Mouse (Mus musculus): ENCODE results near the gene Ppm1j. TPM values are rescaled to one million over a fixed set of nuclear protein-coding genes. Genes with fewer than 3 reads are reported as not detected.
"Not testable (repeated sequence)": the region's sequence is repeated elsewhere in the genome, so short reads cannot be mapped to it uniquely, and the experiment has no call there.

Gene Ppm1j
- polyA plus RNA-seq (2012; ENCODE audit: insufficient read depth, low replicate concordance) = 2.1 and 6.0 TPM in 2 replicates

DNA sequence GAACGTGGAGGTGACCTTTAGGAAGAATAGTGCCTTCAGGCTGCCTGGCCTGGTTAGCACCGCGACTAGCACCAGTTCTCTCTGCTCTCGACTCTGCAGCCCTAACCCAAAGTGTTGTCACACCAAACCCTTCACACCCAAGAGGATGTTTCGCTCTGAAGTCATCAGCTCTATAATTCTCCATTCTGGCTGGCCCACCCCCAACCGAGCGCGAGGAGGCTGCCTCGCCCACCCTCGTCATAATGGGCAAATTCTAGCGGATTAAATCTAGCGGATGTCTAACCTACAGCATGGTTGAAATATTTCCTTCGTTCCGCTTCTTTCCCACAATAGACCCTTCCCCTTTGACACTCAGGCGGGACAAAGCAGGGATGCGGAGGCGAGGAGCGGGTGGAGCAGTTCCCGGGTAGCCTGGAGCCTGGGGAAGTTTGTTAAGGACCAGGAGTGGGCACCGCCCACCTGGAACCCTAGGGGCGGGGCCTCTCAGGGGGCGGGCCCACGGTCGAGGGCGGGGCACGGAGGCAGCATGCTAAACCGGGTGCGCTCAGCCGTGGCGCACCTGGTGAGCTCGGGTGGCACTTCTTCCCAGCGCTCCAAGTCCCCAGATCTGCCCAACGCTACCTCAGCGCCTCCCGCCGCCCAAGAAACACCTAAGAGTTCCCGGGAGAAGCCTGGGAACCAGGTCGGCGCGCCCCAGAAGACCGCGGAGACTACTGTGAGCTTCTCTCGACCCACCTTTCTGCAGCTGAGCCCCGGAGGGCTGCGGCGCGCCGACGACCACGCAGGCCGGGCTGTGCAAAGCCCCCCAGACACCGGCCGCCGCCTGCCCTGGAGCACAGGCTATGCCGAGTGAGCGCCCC lies at the start of gene Ppm1j:
TSS of gene Ppm1j (plus strand) at position 496 of the 860 bp plus-strand sequence.
- Histone ChIP-seq H3K27me3 (replicated peaks) (peaks cover 84% of the 10 kb centered on the region), H3K4me3 (replicated peaks) (peak within 1 kb of the TSS; percentile 91), H3K4me1 (peaks cover 75% of the 10 kb centered on the region), H3K9me3 (no peaks in the 10 kb centered on the region), H3K36me3 (replicated peaks; ENCODE audit: low read length) (no peaks in the 10 kb centered on the region)
- TF ChIP-seq FLI1 (IDR thresholded peaks at IDR 0.05; ENCODE audit: low read length) (no peak), GATA1 (IDR thresholded peaks at IDR 0.05; ENCODE audit: borderline replicate concordance, low read length) (no peak)

DNA sequence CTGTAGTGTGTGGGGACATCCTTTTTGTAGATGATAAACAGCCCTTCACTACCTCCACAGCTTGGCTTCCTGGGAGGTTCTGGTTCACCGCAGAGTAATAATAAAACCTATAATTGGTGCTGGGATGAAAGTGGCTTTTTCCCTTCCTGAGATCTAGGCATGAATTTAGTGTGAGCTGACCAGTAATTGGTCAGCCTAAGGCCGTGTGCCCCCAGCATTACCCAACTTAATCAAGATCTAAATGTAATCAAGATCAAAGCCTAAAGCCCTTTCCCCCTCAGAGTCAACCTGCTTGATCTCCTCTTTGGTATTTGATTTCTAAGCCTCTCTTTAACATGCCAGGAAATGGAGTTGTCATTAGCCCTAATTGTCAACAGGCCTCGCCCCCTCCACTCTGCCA lies 47.9 kb upstream of the Ppm1j start:
- no peaks in the 10 kb centered on the region for H3K9me3 ChIP-seq
- H3K36me3 ChIP-seq (replicated peaks; ENCODE audit: low read length) = no peaks in the 10 kb centered on the region
- 0 out of 2 replicates have a peak, but pooled peaks cover 2% of the 10 kb centered on the region for H3K4me1 ChIP-seq
- TF ChIP-seq GATA1 (IDR thresholded peaks at IDR 0.05; ENCODE audit: borderline replicate concordance, low read length) = no peak
- no peak for TF ChIP-seq FLI1 (IDR thresholded peaks at IDR 0.05; ENCODE audit: low read length)
- no peak overlapping the region for H3K4me3 ChIP-seq (replicated peaks)
- H3K27me3 ChIP-seq (replicated peaks) = peaks cover 27% of the 10 kb centered on the region

DNA sequence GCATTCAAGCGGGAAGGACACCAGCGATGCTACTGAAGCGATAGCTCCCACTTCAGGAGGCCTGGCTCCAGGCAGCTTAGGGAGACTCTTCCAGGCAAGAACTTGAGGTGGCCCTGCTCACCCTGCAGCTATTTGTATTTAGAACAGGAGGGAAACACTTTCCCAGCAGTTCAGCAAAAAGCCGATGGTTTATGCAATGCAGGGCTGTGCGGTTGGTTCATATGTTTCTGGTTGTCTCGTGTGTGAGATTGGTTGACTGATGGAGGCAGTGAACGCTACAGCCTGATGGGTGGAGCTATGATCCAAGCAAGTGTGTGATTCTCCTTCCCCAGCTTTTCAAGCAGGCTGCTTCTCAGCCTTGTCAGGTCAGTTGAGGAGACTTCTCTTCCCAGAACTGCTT lies 46.2 kb upstream of the Ppm1j start:
- no peak for TF ChIP-seq FLI1 (IDR thresholded peaks at IDR 0.05; ENCODE audit: low read length)
- Histone ChIP-seq H3K9me3 (peaks cover 5% of the 10 kb centered on the region; the same call in 1 of the 2 replicates), H3K4me3 (replicated peaks) (no peak overlapping the region), H3K36me3 (replicated peaks; ENCODE audit: low read length) (no peaks in the 10 kb centered on the region), H3K4me1 (no peaks in the 10 kb centered on the region), H3K27me3 (replicated peaks) (peaks cover 27% of the 10 kb centered on the region)

DNA sequence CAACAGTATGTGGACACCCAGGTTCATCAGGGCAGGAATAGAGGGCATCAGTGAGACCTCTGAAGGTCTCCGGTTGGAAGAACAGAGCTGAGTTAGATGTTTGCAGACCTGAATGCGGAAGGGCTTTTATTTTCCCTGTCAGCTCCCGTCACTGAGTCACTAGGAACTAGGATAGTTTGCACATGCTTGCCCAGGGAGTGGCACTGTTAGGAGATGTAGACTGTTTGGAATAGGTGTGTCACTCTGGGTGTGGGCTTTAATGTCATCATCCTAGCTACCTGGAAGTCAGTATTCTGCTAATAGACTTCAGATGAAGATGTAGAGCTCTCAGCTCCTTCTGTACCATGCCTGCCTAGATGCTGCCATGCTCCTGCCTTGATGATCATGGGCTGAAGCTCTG lies 38.9 kb upstream of the Ppm1j start:
- peaks cover 18% of the 10 kb centered on the region for H3K27me3 ChIP-seq (replicated peaks)
- TF ChIP-seq GATA1 (IDR thresholded peaks at IDR 0.05; ENCODE audit: borderline replicate concordance, low read length) (no peak), FLI1 (IDR thresholded peaks at IDR 0.05; ENCODE audit: low read length) (no peak)

DNA sequence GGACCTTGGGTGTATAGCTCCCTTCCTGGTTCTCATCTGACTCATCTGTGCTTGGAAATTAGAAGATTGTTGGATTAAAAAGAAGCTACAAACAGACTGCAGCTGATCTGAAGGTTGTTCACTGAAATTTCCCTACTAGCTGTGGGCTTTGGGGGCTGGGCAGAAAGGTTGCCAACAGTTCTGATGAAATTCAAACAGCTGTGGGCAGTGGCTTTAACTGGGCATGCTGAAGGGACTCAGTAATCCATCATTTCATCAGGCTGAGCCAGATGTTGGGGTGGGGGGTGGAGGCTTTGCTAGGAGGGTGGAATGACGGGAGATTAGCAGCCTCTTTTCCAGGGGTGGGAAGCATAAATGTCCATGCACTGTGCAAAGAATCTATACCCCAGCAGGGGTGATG lies 37.7 kb upstream of the Ppm1j start:
- peaks cover 24% of the 10 kb centered on the region for H3K27me3 ChIP-seq (replicated peaks)

More for the DNA sequence above, 38.9 kb upstream of the Ppm1j start:
- H3K4me3 ChIP-seq (replicated peaks) = no peak overlapping the region
- peaks cover 5% of the 10 kb centered on the region; the same call in 1 of the 2 replicates for H3K9me3 ChIP-seq
- H3K36me3 ChIP-seq (replicated peaks; ENCODE audit: low read length) = no peaks in the 10 kb centered on the region
- no peaks in the 10 kb centered on the region for H3K4me1 ChIP-seq

DNA sequence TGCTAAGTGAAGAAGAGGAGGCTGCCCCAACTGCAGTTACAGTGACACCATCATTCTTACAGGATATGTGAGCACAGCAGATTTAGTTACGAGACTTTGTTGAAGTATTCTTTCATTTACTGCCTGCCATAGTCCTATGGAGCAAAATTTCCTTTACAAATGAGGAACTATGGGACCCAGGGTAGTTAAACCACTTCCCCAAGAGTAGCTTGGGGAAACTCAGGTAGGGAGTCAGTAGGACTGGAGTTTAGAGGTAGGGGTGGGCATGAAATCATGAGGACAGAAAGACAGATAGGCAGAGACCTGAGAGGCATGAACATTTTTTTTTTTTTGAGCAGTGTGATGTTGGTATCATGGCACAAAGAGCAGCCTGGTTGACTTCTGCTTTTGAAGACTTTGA lies 37.0 kb upstream of the Ppm1j start:
- H3K4me3 ChIP-seq (replicated peaks) = no peak overlapping the region
- H3K9me3 ChIP-seq = peaks cover 7% of the 10 kb centered on the region; the same call in 1 of the 2 replicates
- H3K36me3 ChIP-seq (replicated peaks; ENCODE audit: low read length) = no peaks in the 10 kb centered on the region
- H3K4me1 ChIP-seq = no peaks in the 10 kb centered on the region
- H3K27me3 ChIP-seq (replicated peaks) = peaks cover 23% of the 10 kb centered on the region
- TF ChIP-seq FLI1 (IDR thresholded peaks at IDR 0.05; ENCODE audit: low read length) (no peak), GATA1 (IDR thresholded peaks at IDR 0.05; ENCODE audit: borderline replicate concordance, low read length) (no peak)

More for the DNA sequence above, 37.7 kb upstream of the Ppm1j start:
- no peak overlapping the region for H3K4me3 ChIP-seq (replicated peaks)
- no peak for TF ChIP-seq GATA1 (IDR thresholded peaks at IDR 0.05; ENCODE audit: borderline replicate concordance, low read length)
- TF ChIP-seq FLI1 (IDR thresholded peaks at IDR 0.05; ENCODE audit: low read length) = no peak
- no peaks in the 10 kb centered on the region for H3K36me3 ChIP-seq (replicated peaks; ENCODE audit: low read length)
- H3K4me1 ChIP-seq = no peaks in the 10 kb centered on the region
- H3K9me3 ChIP-seq = peaks cover 7% of the 10 kb centered on the region; the same call in 1 of the 2 replicates

DNA sequence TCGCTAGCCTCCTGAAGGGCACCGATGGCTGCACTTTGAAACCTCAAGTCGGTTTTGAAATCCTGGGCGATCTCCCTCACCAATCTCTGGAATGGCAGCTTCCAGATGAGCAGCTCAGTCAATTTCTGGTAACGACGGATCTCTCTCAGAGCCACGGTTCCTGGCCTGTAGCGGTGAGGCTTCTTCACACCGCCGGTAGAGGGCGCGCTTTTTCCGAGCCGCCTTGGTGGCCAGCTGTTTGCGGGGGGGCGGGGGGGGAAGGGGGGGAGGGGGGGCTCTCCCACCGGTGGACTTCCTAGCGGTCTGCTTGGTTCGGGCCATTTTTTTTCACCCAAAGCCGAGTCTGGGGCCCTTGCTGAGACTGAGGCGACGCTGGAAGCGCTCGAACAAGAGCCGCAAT lies 28.0 kb upstream of the Ppm1j start:
- H3K4me3 ChIP-seq (replicated peaks); H3K36me3 ChIP-seq (replicated peaks; ENCODE audit: low read length); H3K4me1 ChIP-seq: not testable (repeated sequence)
- Histone ChIP-seq H3K27me3 (replicated peaks) (peaks cover 32% of the 10 kb centered on the region), H3K9me3 (peaks cover 11% of the 10 kb centered on the region)

DNA sequence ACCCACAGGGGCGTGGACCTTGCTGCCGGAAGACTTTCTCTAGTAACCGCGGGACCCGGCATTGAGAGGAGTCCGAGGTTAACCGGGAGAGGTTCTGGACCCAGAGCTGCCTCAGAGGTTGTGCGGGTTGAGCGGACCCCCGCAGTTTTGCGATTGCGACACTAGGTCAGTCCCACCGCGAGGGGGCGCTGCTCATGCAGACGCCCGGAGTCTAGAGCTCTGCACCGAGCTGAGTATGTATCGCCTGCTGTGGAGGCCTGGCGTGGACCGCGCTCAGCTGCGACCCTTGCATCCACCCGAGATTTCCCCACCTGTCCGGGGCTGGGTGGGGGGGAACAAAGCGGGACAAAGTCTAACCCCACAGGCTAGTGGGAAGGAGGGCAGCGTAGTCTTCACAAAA lies 22.4 kb upstream of the Ppm1j start:
- peaks cover 14% of the 10 kb centered on the region for H3K4me1 ChIP-seq
- no peaks in the 10 kb centered on the region for H3K9me3 ChIP-seq
- H3K27me3 ChIP-seq (replicated peaks) = peaks cover 57% of the 10 kb centered on the region
- no peak for TF ChIP-seq GATA1 (IDR thresholded peaks at IDR 0.05; ENCODE audit: borderline replicate concordance, low read length)
- no peak for TF ChIP-seq FLI1 (IDR thresholded peaks at IDR 0.05; ENCODE audit: low read length)
- peak overlapping the region; percentile 82 for H3K4me3 ChIP-seq (replicated peaks)
- H3K36me3 ChIP-seq (replicated peaks; ENCODE audit: low read length) = no peaks in the 10 kb centered on the region

DNA sequence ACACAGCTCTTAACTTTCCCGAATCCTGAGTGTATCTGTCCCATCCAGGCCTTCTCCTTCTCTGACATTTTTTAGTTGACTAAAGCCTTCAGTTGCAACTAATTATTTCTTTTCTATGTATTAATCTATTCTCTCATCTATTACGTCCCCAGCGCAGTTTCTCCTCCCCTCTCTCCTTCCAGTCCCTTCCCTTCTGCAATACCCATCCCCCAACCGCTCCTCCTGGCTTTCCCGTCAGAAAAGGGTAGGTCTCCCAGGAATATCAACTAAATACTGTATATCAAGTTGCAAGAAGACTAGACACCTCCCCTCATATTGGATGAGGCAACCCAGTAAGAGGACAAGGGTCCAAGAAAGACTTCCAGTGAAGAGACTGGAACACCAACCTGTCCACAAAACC lies 22.0 kb upstream of the Ppm1j start:
- H3K9me3 ChIP-seq = no peaks in the 10 kb centered on the region
- H3K4me1 ChIP-seq = peaks cover 14% of the 10 kb centered on the region
- H3K4me3 ChIP-seq (replicated peaks) = peak overlapping the region; percentile 82
- H3K36me3 ChIP-seq (replicated peaks; ENCODE audit: low read length) = no peaks in the 10 kb centered on the region
- no peak for TF ChIP-seq FLI1 (IDR thresholded peaks at IDR 0.05; ENCODE audit: low read length)
- TF ChIP-seq GATA1 (IDR thresholded peaks at IDR 0.05; ENCODE audit: borderline replicate concordance, low read length) = no peak
- H3K27me3 ChIP-seq (replicated peaks) = peaks cover 53% of the 10 kb centered on the region

DNA sequence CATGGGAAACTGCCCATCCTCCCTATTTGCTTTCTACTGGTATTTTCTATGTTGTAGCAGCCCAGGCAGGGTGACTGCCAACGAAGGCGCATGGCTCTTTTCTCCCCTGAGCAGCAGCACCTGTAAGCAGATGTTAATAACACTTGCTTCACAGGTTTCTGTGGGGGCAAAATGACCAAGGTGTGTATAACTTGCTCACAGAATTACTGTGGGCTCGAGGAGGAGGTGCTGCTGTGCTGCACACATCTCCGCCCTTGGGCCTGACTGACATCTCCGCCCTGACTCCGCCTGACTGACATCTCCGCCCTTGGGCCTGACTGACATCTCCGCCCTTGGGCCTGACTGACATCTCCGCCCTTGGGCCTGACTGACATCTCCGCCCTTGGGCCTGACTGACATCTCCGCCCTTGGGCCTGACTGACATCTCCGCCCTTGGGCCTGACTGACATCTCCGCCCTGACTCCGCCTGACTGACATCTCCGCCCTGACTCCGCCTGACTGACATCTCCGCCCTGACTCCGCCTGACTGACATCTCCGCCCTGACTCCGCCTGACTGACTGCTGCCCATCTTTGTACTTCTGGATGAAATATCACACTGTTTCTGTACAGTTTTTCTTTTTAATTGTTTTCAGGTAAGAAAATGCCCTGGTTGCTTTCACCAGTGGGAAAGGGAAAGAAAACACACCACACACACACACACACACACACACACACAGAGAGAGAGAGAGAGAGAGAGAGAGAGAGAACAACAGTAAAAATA lies 18.6 kb upstream of the Ppm1j start:
- H3K9me3 ChIP-seq; H3K36me3 ChIP-seq (replicated peaks; ENCODE audit: low read length); H3K4me3 ChIP-seq (replicated peaks): not testable (repeated sequence)
- Histone ChIP-seq H3K27me3 (replicated peaks) (peaks cover 41% of the 10 kb centered on the region), H3K4me1 (peaks cover 17% of the 10 kb centered on the region)

Data from megakaryocyte, embryonic 14.5 days (primary cell).